Mouse (Mus musculus) right cerebral cortex, postnatal 36 days (tissue): ENCODE data around the gene Syn3.

Source experiments
- DNase-seq, 2 experiments: peaks; one replicate each; pipeline ENCODE4 v3.0.0; 2022; ENCODE audit warnings: low spot score in 2 of 2, mixed read lengths in 1 of 2

Gene Syn3

DNA sequence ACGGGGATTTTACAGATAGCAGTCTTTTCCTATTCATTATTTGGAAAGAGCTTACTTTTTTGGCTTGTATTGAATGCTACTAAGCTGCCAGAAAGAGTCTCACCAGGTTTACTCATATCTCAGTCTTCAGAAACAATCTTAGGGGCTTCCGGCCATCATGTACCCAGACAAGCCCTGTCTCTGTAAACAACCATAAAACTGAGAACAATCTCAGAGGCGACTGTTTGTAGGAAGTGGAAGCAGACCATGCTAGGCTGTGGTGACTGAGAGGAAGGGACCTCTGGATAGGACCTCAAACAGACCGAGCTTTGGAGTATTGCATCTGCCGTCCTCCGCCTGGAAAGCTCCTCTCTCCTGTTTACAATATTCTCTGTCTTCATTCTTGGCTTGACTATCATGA lies 400.3 kb downstream of the Syn3 start:
- no peak for DNase-seq

DNA sequence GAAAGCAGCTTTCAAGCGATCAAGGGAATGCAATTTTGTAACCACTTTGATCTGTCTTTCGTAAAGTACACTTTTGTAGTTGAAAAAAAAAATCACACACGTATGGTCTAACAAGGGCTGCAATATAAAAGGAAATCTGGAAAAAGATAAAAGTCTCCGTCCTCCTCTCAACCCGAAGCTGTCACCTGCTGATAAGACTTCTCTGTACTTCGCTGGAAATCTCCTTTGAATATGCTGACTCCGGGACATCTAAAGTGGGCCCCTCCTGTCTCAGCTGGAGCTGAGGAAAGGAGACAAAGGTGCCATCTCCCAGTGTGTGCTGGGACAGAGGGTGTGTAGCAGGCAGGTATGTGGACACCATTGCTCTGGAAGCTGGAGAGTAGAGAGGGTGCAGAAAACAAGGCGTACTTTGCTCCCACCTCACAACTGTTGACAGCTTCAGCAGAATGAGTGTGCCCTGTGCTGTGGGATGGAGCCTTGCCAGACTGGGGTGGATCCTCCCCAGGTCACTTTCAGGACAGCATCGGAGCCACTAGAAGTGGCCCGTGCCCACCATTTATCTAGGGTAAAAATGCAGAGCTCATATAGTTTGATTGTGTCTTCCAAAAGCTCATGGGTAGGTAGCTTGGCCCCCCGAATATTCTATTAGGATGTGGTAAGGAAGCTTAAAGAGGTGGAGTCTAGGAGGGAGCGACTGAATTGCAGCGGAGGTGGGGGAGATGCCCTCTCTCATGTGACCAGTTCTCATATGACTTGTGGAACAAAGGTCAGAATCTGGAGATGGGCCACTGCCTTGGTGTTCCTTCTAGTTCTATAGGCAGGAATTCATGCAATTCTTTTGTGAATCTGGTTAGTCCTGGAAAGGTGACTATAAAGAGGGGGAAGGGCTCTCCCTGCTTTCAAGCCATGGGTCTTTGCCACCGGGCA lies 405.3 kb downstream of the Syn3 start:
- DNase-seq = no peak

DNA sequence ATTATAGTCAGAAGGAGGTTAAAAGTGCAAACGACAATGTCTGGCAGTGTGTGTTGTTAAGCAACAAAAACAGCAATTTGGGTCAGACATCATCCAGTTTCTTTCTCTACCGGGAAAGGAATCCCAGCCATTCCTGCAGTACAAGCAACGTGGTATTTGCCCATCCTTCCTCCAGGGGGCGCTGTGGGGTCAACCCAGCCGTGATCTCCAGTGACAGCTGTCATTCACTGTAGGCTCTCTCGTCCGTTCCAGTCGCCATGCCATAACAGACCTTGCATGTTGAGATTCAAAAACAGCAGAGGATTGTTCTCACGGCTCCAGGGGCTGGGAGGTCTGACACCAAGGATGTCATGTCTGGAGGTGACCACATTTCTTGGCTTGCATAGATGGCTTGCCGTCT lies 406.8 kb downstream of the Syn3 start:
- DNase-seq = no peak

DNA sequence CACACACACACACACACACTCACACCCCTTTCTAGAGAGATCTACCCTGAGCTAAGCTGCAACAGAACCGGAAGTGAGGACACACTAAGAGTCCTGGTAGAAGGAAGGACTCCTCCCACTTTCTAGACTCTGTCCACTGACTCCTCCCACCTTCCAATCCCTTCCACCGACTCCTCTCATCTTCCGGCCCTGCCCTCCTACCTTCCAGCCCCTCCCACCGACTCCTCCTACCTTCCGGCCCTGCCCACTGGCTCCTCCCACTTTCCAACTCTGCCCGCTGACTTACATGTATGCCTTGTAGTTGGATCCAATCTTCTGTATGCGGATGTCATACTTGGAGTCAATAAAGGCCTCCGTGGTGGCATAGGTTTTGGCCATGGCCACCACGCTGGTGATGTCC lies 418.8 kb downstream of the Syn3 start:
- DNase-seq = no peak

DNA sequence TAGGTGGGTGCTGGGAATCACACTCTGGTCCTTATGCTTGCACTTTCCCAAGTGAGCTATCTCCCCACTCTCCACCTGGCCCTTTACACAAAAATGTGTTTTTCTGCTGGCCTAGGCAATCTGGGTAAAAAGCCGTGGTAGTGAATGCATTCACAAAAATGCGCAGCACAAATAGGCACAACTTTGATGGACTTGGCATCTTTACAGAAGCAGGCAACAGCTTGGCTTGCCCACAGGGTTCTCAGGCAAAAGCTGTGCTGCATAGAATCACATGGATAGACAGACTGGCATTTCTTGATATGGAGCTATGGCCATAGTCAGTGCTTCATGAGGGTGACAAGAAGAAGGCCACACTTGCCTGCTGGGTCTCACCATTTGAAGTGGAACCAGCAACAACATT lies 419.9 kb downstream of the Syn3 start:
- DNase-seq = no peak

DNA sequence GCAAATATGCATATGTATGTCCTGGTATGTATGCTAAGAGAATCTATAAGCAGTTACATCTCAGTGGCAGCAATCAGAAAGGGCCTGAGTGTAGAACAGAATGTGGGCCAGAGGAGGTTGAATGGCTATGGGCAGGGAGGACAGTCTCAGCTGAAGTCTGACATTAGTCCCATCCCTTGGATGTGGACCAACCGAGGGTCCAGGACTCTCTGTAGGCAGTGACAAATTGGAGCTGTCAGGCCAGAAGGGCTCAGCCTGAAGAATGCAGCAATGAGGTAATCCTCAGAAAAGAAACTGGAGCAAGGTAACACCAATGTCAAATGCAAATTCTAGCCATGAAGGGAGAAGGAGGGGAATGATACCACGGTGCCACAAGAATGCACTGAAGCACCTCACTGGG lies 421.4 kb downstream of the Syn3 start:
- DNase-seq = no peak

DNA sequence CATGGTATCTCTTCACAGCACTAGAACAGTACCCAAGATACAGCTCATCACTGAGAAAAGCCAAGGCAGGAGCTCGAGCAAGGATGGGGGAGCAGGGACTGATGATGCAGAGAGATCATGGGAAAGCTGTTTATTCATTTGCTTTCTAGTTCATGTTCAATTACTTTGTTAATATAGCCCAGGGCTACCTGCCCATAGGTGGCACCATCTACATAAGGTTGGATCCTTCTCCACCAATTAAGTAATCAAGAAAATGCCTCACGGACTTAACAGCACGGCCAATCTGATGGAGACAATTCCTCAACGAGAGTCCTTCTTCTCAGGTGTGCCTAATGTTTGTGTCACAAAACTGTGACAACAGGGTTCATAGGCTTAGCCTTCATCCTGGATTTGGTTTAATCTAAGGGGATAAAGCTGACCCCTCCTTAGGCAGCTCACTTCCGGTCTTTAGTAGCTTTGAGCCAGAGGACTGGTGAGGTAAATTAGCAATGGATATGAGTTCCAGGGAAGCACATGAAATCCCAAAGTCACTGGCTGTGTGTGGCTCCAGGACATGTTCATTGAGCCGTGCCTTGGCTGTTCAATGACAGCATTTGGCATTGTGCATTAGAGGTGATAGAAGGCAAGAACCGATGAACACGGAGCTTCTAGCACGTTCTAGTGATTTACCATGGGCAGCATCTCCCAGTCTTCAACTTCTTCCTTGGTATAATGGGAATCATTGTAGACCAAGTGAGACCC lies 423.6 kb downstream of the Syn3 start:
- DNase-seq = no peak

DNA sequence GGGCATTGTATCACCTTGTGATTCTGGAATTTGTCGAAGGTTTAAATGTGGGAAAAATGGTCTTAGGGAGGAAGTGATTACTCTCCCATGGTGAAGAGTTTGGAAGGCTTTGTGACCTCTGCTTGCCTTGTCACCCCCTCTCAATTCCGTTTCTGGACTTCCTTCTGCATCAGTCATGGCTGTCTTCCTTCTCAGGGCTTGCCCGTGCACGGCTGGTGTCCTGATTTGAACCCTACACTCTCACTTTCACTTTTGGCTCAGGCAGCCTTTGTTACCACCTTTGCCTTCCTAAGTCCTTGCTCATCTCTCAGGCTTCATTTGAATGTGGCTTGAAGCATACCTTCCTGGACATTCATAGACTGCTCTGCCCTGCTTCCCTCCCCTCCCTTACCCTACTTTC lies 424.6 kb downstream of the Syn3 start:
- no peak for DNase-seq

DNA sequence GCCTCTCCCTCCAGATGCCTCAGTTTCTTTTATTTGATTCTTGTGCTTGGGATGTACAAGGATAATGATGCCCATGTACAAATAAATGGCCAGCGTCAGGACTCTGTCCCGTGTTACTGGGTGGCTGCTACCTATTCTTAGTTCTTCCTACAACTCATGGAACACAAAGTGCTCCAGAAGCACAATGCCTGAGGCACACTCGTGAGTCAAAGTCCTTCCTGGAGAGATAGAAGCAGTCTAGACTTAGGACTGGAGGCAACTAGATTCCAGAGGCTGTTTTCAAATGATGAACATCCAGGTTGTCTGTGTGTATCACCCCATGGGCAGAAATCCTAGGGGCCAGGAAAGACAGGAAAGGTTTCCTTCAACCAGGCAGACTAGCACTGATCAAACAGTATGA lies 427.9 kb downstream of the Syn3 start:
- no peak for DNase-seq

DNA sequence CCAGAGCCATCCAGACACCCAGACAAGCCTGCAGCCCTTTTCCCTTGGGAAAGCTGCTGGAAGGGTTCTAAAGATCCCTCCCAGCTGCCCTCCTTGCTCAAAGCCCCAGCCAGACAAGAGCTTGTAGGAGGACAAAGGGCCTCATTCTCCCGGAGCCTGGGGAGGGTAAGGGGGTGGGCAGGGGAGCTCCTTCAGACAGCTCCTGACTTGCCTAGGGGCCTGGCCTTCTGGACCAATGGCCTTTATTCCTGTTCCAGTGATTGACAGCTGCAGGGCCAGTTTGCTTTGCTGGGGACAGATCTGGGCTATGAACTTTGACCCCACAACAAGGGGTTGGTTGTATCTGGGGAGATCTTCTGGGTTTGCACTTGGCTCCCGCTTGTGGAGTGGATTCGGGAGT lies 429.4 kb downstream of the Syn3 start:
- DNase-seq = no peak

DNA sequence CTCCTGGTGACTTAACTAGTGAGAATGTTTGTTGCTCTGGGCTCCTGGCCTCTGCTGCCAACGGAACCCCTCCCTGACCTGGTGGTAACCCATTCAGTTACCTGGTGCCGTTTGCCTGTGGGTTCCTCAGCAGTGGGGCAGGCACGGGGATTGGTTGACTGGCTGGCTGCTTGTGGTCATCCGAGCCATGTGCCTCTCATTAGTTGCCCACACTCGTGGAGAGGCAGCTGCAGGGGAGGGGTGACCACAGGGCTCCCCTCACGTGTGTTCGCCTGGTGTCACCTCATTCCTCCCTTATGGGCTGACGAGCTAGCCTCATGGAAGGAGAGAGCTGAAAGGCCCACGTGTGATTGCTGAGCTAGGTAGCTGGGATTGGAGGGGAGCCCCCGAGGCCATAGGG lies 430.8 kb downstream of the Syn3 start:
- no peak for DNase-seq

DNA sequence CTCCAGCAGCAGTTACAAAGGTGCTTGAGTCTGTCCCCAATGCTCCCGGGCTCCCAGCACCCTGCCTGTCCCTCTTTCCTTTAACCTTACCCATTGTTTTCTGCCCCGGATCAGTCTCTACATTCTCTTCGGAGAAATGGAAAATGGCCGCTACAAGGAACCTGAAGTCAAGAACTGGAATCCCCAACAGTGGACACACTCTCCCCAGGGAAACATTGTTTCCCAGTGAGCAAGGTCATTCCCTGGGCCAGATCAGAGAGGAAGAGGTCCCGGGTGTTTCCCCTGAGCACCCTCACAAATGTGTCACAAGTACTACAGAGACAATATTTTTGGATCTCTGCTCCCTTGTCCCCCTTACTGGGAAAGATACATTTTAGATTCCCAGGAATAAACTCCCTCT lies 432.0 kb downstream of the Syn3 start:
- DNase-seq = no peak

DNA sequence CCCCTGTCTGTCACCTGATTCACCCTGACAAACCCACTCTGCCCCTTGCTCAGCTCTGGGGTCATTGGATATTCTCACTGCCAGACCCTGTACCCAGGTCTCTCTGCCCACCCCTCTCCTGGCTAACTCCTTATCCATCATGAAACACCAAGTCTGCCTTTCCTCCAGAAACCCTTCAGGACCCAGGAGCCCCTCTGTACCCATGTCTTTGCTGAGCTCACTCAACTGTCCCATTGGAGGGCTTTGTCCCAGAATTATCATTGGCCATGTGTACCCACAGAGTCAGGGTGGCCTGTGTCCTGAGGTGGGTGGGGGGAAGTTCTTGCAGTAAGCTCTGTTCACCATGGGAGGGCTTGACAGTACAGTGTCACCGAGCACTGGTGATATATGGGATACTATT lies 433.0 kb downstream of the Syn3 start:
- no peak for DNase-seq

DNA sequence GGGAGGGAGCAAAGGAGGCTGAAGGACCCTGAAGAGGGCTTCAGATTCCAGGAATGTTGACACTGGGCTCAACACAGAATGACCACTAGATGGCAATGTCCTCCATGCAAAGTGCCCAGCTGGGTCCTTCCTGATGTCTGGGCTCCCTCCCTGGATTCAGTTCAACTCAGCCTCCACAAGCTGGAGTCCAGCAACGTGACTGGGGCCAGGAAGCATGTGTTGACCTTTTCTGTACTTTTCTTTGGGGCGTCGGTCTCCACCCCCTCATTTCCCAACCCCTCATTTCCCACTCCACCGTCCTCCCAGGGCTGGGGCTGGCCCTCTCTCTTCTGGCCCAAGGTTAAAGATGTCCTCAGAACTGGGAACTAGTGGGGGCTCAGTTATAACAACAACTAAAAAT lies 433.8 kb downstream of the Syn3 start:
- DNase-seq = peak; percentile 32 to 52

DNA sequence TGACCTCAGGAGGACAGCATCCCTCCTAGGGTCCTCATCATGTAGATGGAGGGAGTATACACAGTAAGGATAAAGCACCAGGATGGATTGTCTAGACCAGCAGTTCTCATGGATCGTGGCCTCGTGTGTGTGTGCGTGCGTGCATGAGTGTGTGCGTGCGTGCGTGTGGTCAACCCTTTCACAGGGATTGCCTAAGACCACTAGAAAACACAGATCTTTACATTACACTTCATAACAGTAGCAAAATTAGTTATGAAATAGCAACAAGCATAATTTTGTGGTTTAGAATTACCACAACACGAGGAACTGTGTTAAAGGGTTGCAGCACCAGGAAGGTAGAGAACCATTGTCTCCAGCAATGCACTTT lies 435.7 kb downstream of the Syn3 start:
- no peak for DNase-seq

DNA sequence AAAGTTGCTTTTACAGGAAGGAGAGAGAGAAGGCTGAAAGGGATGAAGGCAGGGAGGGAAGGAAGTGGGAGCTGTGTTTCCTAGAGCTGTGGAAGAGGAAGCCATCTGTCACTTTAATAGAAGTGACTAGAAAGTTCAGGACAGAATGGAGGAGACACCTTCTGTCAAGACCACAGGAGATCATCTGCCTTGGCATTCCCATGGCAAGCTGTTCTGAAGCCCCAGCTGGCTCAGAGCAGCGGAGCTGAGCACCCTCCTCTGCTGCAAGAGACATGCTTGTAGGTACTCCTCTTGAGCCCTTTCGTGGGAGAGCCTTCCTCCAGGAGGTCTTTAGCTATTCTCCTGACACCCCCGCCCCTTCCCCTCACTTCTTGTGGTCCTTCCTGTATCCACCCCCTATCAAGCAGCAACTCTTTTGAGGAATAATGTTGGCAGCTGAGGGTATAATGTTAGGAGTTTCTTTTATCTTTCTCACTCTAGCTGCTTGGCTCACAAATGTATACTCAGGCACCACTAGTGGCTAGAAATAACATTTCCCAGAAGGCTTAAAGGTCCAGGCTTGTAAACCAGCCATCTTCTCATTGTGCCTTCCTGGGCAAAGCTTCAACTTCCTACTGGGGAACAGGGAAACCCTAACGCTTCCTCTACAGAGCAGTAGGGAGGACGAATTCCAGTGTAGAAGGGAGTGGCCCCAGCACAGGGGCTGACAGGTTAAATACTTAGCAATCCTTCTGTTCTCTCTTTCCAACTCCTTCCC lies 436.3 kb downstream of the Syn3 start:
- DNase-seq = no peak

DNA sequence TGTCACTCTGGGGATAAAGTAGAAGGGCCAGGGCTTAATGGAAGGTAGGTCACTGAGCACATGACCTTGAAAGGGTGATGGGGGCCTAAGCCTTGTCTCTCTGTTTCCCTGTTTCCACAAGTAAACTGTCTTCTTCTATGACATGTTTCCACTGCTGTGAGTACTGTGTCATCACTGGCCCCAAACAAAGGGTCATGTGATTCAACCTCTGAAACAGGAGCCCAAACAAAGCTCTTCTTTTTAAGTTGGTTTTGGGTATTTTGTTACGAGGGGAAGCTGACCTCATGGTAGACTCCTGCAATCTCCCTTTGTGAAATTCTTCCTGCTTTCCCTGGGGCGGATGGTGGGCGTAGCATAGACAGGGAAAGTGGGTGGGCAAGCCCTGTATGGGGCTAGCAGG lies 438.4 kb downstream of the Syn3 start:
- DNase-seq = no peak

DNA sequence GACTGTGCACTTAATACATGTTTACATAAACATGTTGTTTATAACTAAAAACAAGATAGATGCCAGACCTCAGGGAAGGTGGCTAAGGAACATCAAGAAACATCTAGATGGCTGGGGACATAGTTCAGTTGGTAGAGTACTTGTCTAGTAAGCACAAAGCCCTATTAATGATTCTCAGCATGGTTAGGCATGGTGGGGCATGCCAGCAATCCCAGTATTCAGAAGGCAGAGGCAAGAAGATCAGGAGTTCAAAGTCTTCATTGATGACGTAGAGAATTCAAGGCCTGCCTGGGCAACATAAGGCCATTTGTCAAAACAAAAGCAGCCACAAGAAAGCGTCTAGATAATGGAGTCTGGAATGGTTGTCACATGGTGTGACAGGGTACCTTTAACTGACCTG lies 441.0 kb downstream of the Syn3 start:
- no peak for DNase-seq

DNA sequence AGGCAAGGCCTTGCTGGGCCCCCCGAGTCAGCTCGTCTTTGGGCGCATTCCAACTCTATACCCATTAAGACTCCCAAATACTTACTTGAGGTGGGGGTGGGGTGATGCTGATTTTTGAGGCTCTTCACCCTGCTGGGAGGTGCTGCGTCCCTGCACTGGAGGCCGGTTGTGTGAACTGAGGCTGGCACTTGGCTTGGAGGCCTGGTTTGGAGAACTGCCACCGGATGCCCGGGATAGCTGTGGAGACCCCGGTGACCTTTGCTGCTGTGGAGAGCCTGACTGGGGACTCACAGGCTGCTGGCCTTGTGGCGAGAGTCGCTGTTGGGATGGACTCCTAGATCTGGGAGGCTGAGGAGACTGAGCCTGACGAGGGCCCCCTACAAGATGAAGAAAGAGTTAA lies 441.4 kb downstream of the Syn3 start:
- no peak for DNase-seq

DNA sequence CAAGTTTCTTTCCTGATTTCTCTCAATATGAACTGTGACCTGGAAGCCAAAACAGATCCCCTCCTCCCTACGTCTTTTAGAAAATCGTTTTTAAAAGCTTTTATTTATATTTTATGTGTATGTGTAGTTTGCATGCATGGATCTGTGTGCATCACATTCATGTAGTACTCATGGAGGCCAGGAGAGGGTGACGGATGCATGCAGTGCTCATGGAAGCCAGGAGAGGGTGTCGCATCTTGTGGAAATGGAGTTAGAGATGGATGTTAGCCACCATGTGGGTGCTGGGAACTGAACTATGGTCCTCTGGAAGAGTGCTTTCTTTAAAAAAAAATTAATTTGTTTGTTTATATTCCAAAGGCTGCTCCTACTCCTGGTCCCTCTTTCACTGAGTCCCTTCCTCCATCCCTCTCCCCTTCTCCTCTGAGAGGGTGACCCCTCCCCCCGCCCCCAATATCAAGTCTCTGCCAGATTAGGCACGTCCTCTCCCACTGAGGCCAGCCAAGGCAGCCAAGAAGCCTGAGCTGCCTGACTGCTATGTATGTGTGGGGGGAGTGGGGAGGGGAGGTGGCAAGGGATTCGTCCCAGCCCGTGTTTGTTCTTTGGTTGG lies 442.3 kb downstream of the Syn3 start:
- no peak for DNase-seq

DNA sequence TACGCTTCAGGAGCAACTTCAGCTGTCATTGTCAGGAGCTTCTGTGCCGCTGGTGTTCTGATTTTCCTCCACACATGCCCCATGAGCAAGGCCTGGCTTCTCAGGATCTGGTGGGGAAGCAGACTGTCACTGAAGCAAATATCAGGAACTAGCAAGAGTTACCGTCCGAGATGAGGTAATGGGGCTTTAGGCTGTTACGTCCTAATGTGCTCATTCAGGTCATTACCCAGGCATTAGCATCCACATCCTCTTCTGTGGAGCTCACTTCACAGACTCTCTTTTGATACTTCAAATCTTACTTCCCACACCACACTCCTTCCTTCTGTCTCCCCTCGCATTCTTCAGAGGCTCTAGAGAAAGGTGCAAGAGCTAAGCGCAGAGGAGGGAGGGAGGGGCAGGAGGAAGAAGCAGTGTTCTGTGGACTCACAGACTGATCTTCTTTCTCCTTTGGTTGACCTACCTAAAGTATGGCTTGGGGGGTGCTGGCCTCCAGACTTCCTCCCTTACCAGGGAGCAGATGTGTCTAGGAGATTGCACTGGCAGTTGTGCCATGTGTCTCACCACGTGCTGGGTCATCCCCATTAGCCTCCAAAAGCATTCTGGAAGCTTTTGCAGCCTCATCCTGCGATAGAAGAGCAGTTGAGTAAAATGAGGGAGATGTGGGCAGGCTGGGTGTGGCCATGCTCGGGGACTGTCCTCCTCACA lies 445.7 kb downstream of the Syn3 start:
- no peak for DNase-seq

DNA sequence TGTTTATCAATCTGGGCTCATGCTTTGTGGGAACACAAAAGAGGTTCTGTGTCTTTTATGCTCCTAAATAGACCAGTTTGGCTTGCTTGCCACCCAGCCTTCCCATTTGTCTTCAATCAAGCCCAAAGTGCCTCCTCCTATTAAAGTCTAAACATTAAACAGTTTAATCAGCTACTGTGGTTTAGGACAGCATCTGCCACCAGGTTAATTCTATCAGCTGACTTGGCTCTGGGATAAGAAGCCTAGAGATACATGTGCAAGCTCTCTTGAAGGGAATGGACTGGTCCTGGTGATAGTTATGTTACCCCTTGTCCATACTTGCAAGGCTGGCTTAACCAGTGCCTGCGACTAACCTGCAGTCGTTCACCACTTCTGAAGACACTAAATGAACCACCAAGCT lies 448.2 kb downstream of the Syn3 start:
- DNase-seq = no peak
